Mouse (Mus musculus): ENCODE data around the gene Zdhhc19.

Zdhhc19 gene

DNA sequence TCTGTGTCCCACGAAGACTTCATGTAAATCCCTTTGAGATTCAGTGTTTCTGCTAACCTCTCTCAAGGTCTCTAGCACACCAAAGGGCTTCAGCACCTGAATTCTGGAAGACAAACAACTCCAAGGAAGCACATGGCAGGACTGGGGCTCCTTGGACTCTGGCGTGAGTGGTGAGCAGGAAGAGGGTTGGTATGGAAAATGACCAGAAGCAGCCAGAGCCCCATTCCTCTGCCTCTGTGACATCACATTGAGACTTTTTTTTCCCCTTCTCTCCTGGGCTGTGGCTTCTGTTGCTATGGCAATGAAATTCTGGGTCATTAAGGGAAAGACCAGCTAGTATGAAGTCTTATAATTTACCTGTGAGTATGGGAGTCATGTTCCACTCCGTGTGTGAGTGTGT lies at the start of gene Zdhhc19:
Zdhhc19 (plus strand) TSS at position 301 of the 400 bp plus-strand sequence.
- DNase-seq (ENCODE audit: extremely low read depth, insufficient read length, low spot score): no peak

DNA sequence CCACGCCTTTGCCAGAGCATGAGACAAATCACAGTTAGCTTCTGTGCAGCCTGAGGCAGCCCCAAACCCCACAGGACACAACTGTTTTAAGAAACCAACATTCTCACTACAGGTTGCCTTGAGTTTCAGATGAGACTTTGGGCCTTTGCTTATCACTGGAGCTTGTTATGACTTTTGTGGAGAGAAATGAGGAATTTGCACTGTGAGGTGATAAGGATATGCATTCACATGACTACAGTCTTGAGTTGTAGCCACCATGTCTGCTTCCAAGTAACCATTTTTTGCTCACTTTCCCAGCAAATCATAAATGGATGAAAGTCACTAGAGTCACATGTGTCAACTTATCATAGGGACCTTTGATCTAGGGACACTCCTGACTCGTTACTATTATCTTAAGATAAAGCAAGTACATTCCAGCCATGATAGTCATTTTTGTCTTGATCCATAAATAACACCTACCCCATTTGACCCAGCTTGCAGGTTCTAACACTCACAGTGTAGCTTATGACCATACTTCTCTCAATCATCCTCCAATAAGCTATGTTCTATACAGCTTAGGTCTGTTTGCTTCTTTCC lies 49.4 kb upstream of the Zdhhc19 start:
- DNase-seq (ENCODE audit: extremely low read depth, insufficient read length, low spot score): no peak

DNA sequence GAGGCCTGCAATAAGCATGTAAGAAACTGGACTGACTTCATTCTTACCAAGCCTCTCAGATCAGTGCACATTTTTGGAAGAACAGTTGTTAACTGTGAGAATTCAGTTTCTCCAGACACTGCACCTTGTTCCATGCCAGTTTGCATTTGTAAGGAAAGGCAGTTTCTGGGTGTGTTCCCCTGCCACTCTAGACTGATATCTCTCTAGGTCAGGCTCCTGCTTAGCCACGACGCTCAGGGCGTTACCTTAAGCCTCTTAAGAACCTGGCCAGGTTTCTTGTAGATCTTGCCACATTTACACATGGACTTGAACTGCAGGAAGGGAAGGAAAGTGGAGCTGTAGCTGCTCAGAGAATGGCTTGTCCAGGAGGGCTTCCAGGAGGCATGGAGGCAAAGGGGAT lies 46.4 kb upstream of the Zdhhc19 start:
- no peak for DNase-seq (ENCODE audit: extremely low read depth, insufficient read length, low spot score)

DNA sequence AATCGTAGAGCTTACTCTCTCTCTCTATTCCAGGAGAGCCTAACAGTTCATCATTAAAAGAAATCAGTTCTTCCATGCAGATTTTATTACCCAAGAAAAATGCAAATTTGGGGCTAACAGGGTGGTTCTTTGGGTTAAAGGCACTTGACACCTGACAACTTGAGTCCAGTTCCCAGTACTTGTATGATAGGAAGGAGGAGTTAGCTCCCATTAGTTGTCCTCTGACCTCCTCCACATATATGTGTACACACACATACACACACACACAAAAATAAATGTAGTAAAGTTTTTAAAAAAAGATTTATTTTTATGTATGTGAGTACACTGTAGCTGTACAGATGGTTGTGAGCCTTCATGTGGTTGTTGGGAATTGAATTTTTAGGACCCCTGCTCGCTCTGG lies 45.9 kb upstream of the Zdhhc19 start:
- no peak for DNase-seq (ENCODE audit: extremely low read depth, insufficient read length, low spot score)

DNA sequence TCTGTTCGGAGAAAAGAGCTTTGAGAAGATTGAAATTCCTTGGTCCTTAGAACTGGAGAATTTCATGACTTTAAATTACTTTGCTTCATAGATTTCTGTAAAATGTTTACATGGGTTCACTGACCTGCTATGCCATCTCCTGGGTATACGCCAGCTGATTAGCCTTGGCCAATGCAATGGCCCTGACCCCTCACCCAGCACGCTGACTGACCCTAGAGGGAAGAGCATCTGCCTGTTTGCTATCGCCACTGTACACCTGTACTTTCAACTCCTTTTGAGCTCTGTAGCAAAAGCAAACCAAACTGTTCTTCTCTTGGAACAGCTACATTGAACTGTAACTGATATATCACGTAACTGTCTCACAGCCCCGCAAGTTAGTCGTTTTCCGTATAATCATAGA lies 43.0 kb upstream of the Zdhhc19 start:
- DNase-seq (ENCODE audit: extremely low read depth, insufficient read length, low spot score): no peak

DNA sequence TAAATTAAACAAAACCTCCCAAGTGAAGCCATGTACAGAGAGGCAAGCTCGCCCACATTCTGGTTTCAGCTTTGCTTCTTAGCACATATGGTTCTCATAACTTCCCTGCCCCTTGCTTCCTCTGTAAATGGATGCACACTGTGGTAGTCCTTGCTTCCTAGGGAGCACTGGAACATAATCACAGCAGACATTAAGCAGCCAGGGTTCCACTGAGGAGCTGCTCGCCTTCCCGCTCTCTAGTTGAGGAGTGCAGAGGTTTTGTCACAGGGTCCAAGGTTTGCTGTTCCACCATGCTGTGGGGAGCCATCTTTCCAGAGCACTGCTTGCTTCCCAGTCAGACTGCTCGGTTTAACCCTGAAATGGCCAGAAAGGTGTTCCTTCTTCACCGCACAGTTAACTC lies 41.4 kb upstream of the Zdhhc19 start:
- no peak for DNase-seq (ENCODE audit: extremely low read depth, insufficient read length, low spot score)

DNA sequence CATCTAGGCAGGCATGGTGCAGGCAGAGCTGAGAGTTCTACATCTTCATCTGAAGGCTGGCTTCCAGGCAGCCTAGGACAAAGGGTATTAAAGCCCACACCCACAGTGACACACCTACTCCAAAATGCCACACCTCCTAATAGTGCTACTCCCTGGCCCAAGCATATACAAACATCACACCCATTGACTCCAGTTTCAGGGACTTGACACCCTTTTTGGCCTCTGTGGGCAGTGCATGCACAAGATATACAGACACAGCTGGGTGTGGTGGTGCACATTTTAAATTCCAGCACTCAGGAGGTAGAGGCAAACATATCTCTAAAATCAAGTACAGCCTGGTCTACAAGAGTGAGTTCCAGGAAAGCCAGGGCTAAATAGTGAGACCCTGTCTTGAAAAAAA lies 40.0 kb upstream of the Zdhhc19 start:
- no peak for DNase-seq (ENCODE audit: extremely low read depth, insufficient read length, low spot score)

DNA sequence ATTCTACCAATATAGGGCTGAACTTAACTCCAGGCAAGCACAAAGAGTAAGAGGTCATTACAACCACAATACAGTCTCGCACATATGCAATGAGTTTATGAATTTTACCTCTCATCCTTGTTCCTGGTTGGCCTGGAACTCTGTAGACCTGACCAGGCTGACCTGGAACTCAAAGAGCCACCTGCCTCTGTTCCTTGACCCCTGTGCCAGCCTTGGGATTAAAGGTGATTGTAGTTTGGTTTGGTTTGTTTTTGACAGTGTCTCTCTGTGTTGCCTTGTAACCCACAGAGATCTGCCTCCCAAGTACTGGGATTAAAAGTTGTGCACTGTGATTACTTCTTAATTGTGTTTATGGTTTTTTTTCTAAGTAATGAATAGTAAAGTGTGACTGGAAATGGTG lies 39.3 kb upstream of the Zdhhc19 start:
- no peak for DNase-seq (ENCODE audit: extremely low read depth, insufficient read length, low spot score)

DNA sequence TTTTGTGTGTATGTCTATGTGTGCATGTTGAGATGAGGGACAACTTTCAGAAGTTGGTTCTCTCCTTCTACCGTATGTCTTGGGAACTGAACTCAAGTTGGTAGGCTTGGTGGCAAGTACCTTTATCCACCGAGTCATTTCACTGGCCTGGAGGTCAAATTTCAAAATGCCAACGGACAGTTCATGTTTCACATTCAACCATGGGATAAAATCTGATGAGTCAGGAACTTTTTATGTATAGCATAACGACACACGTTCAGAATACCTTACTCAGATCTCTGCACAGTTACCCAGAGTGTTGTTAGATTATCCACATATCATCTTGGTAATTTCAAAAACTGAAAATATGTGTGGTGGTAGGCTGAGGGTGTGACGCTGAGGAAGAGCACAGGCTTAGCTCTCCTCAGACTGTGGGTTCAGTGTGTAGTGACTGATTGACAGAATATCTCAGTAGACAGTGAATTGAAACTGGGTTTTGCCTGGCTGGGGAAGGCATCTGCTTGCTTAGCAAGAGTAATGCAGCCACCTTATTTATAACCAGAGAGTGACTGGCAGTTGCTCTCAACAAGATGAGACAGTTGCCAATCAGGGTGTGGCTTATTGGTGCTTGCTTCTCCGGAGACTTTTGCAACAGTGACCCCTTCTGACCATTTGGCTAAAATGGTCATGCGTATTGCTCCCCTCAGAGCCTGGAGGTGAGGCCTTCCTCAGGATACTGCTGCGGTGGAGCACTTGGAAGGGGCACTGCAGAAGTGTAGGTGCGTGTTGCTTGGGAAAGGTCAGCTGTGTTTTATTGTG lies 38.3 kb upstream of the Zdhhc19 start:
- DNase-seq (ENCODE audit: extremely low read depth, insufficient read length, low spot score): peak; percentile 29

DNA sequence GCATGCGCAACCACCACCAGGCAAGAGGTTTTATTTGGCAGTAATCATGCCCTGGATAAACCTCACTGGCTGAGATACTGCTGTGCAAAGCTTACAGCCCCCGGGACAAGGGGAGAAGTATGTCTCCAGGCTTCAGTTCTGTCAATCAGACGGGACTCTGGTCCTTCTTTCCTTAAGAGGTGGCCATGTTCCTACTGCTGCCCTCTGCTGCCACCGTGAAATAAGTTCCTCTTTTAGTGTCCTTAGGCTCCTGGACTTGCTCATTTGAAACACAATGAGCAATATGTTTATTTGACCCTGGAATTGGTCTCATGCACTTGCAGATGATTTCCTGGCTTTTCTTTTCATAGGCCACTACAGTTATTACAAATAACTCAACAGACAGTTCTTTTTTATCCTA lies 35.5 kb upstream of the Zdhhc19 start:
- no peak for DNase-seq (ENCODE audit: extremely low read depth, insufficient read length, low spot score)

DNA sequence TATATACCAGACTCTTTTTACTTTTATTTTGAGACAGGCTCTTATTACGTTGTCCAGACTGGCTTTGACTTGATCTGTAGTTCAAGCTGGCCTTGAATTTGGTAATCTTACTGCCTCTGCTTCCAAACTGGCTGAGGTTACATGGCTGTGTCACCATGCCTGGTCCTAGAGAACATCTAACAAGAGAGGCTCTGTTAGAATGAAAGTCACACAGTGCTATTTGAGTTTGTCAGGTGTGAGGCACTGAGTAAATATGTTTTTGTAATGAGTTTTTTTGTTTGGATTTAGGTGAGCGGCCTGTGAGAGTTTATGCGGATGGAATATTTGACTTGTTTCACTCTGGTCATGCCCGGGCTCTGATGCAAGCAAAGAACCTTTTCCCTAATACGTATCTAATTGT lies 34.4 kb upstream of the Zdhhc19 start:
- no peak for DNase-seq (ENCODE audit: extremely low read depth, insufficient read length, low spot score)

DNA sequence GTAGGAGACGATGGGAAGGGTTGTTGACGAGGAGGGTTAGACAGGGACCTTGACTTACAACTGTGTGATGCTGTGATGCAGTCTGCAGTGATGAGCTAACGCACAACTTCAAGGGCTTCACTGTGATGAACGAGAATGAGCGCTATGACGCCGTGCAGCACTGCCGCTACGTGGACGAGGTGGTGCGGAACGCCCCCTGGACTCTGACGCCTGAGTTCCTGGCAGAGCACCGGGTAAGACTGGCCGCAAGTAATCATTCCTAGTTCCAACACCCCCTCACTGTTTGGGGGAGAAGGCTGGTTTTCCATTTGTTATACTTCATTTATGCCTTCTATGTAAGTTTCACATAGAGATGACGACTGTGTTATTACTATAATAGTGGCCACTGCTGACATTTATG lies 33.1 kb upstream of the Zdhhc19 start:
- no peak for DNase-seq (ENCODE audit: extremely low read depth, insufficient read length, low spot score)

DNA sequence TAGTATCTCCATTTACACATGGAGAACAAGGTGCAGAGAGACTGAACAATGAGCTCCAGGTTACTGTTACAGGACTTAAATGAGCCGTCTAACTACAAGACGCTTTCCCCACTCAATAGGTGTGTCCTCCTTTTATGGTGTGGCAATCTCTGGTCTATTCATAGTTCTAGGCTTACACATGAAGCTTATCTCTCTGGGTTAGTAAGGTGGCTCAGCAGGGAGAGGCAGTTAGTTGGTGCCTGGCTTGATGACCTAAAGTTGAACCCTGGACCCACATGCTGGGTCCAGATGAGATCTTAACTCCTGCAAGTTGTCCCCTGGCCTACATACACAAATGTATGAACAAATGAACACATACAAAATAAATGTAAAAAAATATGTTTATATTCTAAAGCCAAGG lies 32.6 kb upstream of the Zdhhc19 start:
- no peak for DNase-seq (ENCODE audit: extremely low read depth, insufficient read length, low spot score)

DNA sequence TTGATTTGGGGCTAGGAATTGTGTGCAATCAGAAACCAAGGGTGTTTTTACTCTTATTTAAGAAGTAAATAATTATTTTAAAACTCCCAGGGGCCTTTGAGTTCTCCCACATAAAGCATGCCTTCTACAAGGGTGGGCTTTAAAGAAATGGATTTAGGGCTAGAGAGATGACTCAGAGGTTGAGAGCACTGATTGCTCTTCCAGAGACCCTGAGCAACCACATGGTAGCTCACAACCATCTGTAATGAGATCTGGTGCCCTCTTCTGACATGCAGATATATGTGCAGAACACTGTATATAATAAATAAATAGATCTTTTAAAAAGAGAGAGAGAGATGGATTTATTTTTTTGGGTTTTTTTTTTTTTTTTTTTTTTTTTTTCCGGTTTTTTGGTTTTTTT lies 31.2 kb upstream of the Zdhhc19 start:
- DNase-seq (ENCODE audit: extremely low read depth, insufficient read length, low spot score): no peak

DNA sequence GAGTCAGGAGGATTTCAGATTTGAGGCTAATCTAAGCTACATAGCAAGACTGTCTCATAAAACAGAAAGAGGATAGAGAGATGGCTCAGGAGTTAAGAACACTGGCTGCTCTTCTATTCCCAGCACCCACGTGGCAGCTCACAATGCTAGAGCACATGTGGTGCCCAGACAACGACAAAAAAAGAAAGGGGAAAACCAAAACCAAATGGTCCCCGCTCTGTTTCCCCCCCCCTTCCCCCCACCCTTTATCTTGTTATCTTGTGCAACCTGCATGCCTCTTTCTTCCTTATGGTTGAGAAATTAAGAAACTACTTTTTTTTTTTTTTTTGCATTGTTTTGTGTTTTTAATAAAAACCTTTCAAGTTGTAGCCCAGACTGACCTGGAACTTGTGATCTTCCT lies 27.6 kb upstream of the Zdhhc19 start:
- DNase-seq (ENCODE audit: extremely low read depth, insufficient read length, low spot score): no peak

DNA sequence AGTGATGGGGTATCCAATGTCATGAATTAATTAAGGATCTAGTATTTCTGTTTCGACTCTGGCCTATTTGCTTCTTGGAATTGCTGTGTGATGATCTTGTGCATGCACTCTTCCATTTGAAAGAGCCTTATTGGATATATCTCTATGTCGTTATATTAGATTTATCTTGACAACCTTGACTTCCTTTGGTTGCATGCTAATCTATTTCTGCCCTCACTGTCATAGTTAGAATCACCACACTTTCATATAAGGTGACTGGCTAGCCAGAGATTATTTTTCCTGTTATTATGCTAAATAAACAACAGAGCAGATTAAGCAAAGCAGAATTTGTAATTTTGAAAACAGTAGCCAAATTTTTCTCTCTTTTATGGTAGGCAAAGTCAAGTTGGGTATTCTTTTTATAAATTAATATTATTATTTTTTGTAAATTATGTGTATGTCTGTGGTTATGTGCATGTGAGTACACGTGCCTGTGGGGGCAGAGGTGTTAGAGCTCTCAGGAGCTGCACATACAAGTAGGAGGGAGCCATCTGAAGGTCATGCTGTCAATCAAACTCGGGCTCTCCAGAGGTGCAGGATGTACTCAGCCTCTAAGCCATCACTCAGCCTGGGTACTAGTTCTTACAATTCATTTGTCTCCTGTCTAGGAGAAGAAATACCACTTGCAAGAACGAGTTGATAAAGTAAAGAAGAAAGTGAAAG lies 26.5 kb upstream of the Zdhhc19 start:
- no peak for DNase-seq (ENCODE audit: extremely low read depth, insufficient read length, low spot score)

DNA sequence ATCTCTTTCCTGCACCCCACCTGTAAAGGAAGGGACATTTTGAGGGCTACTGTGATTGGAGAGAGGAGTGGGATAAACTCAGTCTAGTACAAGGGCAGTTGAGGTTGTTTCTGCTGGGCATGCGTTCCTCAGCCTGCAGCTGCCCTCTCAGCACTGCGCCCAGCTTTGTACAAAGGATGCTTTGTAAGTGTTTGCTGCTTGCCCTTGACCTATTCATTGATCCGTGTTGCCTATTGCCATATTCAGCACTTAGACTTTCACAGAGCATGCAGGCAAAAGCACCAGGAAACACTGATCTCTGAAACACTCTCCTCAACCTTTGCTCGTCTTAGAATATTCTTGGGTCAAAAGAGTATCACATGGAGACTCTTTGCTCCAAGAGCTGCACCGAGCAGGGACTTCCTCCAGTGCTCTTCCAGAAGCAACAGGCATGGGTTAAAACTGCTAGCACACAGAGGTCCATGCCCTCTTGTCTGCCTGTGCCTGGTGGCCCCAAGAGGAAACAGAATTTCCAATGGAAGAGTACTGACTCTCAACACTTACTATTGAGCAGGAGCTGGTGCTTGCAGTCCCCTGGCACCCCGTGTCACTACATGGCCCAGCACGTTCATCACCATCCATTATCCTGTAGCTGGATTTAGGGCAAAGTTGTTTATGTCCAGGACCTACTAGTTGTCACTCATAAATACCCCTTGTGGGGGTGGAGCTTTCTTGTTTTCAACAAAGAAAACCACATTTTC lies 23.6 kb upstream of the Zdhhc19 start:
- no peak for DNase-seq (ENCODE audit: extremely low read depth, insufficient read length, low spot score)

DNA sequence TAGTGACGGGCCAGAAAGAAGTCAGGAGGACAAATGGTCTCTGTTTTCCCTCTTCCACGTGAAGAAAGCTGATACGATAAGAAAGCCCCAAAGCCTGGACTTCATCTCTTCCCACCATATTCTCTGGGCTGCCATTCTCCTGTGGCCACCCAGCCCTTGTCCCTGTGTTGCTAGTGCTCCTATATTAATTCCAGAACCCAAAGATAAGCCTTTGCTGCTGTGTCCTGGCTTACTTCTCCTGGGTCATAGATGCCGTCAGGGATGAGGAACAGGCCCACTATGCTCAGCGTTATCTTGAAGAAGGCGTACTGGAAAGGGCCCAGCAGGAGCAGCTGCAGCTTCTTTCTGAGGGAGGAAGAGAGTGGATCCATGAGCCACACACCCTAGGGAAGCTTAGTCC lies 18.8 kb upstream of the Zdhhc19 start:
- DNase-seq (ENCODE audit: extremely low read depth, insufficient read length, low spot score): no peak

DNA sequence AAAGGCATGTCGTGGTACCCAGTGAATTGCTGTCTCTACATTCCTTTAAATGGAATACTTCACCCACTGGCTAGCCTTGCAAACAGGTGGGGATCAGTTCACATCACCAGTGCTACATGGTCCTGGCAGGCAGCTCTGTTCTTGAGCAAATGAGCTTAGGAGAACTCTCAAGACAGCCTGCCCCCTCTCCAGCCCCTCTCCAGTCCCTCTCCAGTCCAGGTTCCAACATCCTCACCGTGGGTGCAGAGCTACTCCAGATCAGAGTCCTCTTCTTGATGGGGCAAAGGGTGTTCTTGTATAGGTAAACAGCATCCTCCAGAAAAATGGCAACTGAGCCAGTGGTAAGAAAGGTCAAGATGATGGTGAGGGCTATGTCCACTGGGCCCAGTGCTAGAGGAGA lies 16.6 kb upstream of the Zdhhc19 start:
- no peak for DNase-seq (ENCODE audit: extremely low read depth, insufficient read length, low spot score)

DNA sequence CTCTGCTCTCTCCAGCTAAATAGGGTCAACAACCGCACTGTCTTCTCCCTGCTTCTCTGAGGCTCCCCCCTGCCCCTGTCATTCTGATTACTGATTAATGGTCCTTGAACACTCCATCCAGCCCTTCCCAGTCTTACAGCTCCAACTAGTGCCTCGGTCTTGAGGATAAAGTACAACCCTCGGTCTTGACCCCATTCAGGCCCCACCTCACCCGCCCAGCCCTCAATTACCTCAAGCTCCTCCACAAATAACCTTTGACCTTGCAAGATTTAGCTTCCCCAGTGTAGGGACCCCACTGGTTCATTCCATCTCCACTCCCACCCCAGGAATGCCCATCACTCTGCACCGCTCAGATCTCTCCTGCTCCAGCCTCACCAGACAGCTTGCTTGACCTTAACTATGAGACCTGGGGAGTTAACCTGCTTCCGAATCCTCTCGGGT lies 11.6 kb upstream of the Zdhhc19 start:
- DNase-seq (ENCODE audit: extremely low read depth, insufficient read length, low spot score): no peak

DNA sequence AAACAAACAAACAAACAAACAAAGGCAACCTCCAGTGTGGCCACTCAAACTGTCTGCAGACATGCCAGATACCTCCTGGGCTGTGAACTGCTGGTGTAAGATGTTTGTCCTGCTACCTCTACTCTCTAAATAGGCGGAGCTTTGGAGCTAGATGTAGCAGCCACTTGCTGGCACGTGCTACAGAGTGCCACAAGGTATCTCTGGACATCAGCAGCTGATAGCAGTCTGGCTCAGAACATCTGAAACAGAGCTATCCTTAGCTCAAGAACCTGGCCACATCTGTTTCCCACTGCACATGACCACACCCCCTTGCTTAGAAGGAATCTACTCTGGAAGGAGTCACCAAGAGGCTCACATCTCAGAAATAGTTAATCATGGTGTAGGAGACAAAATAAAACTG lies 10.9 kb upstream of the Zdhhc19 start:
- DNase-seq (ENCODE audit: extremely low read depth, insufficient read length, low spot score): no peak
